Mouse (Mus musculus): ENCODE measurements around the gene Eef1a1. TPM values are rescaled to one million over a fixed set of nuclear protein-coding genes. Genes with fewer than 3 reads are reported as not detected.
"Not testable (repeated sequence)": the region's sequence is repeated elsewhere in the genome, so short reads cannot be mapped to it uniquely, and the experiment has no call there.

Eef1a1 gene
- total RNA-seq, 2 experiments from 2014 or later = 2,769 to 2,846 TPM

GRCm38 (mm10) chr9:78480706-78481358 is 8.1 kb downstream of the Eef1a1 start:
- peak; percentile 72 to 77 for DNase-seq (ENCODE audit: low spot score in 2 of 2)
- intact Hi-C loops (cut with DNase I) = loop anchor here (5.0 kb wide), 1 partner anchor 46 kb away; no protein-coding TSS in a partner anchor

- intact Hi-C loops (cut with DNase I) = loop anchor here (5.0 kb wide), 1 partner anchor 47 kb away; no protein-coding TSS in a partner anchor
- DNase-seq (ENCODE audit: low spot score in 2 of 2) = not testable (repeated sequence)
Observed at GRCm38 (mm10) chr9:78480227-78480626, 8.7 kb downstream of the Eef1a1 start.

- intact Hi-C loops (cut with DNase I) = loop anchor here (5.0 kb wide), 1 partner anchor 68 kb away; no protein-coding TSS in a partner anchor
- not testable (repeated sequence) for DNase-seq (ENCODE audit: low spot score in 2 of 2)
Observed at GRCm38 (mm10) chr9:78479308-78479707, 9.6 kb downstream of the Eef1a1 start.

GRCm38 (mm10) chr9:78478009-78478605 is 10.8 kb downstream of the Eef1a1 start:
- intact Hi-C loops (cut with DNase I) = loop anchor here (5.0 kb wide), 1 partner anchor 69 kb away; no protein-coding TSS in a partner anchor
- not testable (repeated sequence) for DNase-seq (ENCODE audit: low spot score in 2 of 2)

GRCm38 (mm10) chr9:78477021-78477551 is 11.9 kb downstream of the Eef1a1 start:
- intact Hi-C loops (cut with DNase I) = loop anchor here (5.0 kb wide), 1 partner anchor 70 kb away; no protein-coding TSS in a partner anchor
- peak; percentile 15 to 62 for DNase-seq (ENCODE audit: low spot score in 2 of 2)

- intact Hi-C loops (cut with DNase I) = loop anchor here (5.0 kb wide), 1 partner anchor 71 kb away; no protein-coding TSS in a partner anchor
- DNase-seq (ENCODE audit: low spot score in 2 of 2) = no peak
Observed at GRCm38 (mm10) chr9:78476531-78477020, 12.4 kb downstream of the Eef1a1 start.

GRCm38 (mm10) chr9:78475873-78476272 is 13.1 kb downstream of the Eef1a1 start:
- no peak for DNase-seq (ENCODE audit: low spot score in 2 of 2)
- intact Hi-C loops (cut with DNase I) = loop anchor here (5.0 kb wide), 1 partner anchor 71 kb away; no protein-coding TSS in a partner anchor

- no peak for DNase-seq (ENCODE audit: low spot score in 2 of 2)
- intact Hi-C loops (cut with DNase I) = loop anchor here (5.0 kb wide), 1 partner anchor 72 kb away; no protein-coding TSS in a partner anchor
Observed at GRCm38 (mm10) chr9:78475383-78475780, 13.6 kb downstream of the Eef1a1 start.

GRCm38 (mm10) chr9:78474771-78475382 is 14.1 kb downstream of the Eef1a1 start:
- DNase-seq (ENCODE audit: low spot score in 2 of 2) = no peak
- intact Hi-C loops (cut with DNase I) = loop anchor here (5.0 kb wide), 1 partner anchor 72 kb away; no protein-coding TSS in a partner anchor

- no peak for DNase-seq (ENCODE audit: low spot score in 2 of 2)
- intact Hi-C loops (cut with DNase I) = no loop called here
Observed at GRCm38 (mm10) chr9:78474270-78474669, 14.7 kb downstream of the Eef1a1 start.

- intact Hi-C loops (cut with DNase I) = no loop called here
- DNase-seq (ENCODE audit: low spot score in 2 of 2) = no peak
Observed at GRCm38 (mm10) chr9:78473588-78473987, 15.4 kb downstream of the Eef1a1 start.

GRCm38 (mm10) chr9:78465725-78466124 is 23.2 kb downstream of the Eef1a1 start:
- DNase-seq (ENCODE audit: low spot score in 2 of 2) = no peak
- intact Hi-C loops (cut with DNase I) = no loop called here

- intact Hi-C loops (cut with DNase I) = no loop called here
- DNase-seq (ENCODE audit: low spot score in 2 of 2) = no peak
Observed at GRCm38 (mm10) chr9:78463337-78463736, 25.6 kb downstream of the Eef1a1 start.

- intact Hi-C loops (cut with DNase I) = no loop called here
- no peak for DNase-seq (ENCODE audit: low spot score in 2 of 2)
Observed at GRCm38 (mm10) chr9:78457026-78457425, 31.9 kb downstream of the Eef1a1 start.

- intact Hi-C loops (cut with DNase I) = no loop called here
- DNase-seq (ENCODE audit: low spot score in 2 of 2) = no peak
Observed at GRCm38 (mm10) chr9:78451382-78451781, 37.6 kb downstream of the Eef1a1 start.

GRCm38 (mm10) chr9:78450404-78450803 is 38.5 kb downstream of the Eef1a1 start:
- intact Hi-C loops (cut with DNase I) = no loop called here
- no peak for DNase-seq (ENCODE audit: low spot score in 2 of 2)

GRCm38 (mm10) chr9:78447973-78448873 is 40.7 kb downstream of the Eef1a1 start, which contains the start of the genes Mto1 and Gm17324:
Mto1 (plus strand) TSS chr9:78448208.
Gm17324 (minus strand) TSS chr9:78448786.
- intact Hi-C loops (cut with DNase I) = loop anchor here (10.0 kb wide), 1 partner anchor 253 kb away; no protein-coding TSS in a partner anchor
- DNase-seq (ENCODE audit: low spot score in 2 of 2) = peak; percentile 82 to 90

- no peak for DNase-seq (ENCODE audit: low spot score in 2 of 2)
- intact Hi-C loops (cut with DNase I) = loop anchor here (10.0 kb wide), 1 partner anchor 253 kb away; no protein-coding TSS in a partner anchor
Observed at GRCm38 (mm10) chr9:78447606-78447972, 41.4 kb downstream of the Eef1a1 start.

All from left cerebral cortex, postnatal 14 days (tissue).